Mouse (Mus musculus) kidney, adult 2 months (tissue): Measurements from ENCODE around the gene Vmn1r165.
"Not testable (repeated sequence)": the region's sequence is repeated elsewhere in the genome, so short reads cannot be mapped to it uniquely, and the experiment has no call there.

Experiments
- CTCF ChIP-seq: fragments of 200-500 bp; conservative IDR thresholded peaks from 2 replicates; pipeline ENCODE4 v1.5.1; 2011; ENCODE audit warnings: low read depth, mild to moderate bottlenecking, control low read depth, low read length, moderate library complexity, mixed read lengths; ENCODE audit not compliant: insufficient read depth, insufficient read length
- POLR2A ChIP-seq: fragments of 200-500 bp; IDR thresholded peaks from one replicate; pipeline ENCODE4 v1.6.1; 2011; ENCODE audit warnings: low read depth, low read length, control low read depth

- not testable (repeated sequence) for TF ChIP-seq CTCF, POLR2A
Measured at GRCm38 (mm10) chr7:23251582-23251981, 34.5 kb downstream of the Vmn1r165 start, which contains the start of gene Vmn1r166.
